Mouse (Mus musculus): ENCODE data around the gene 1700093K21Rik.
"Not testable (repeated sequence)": the region's sequence is repeated elsewhere in the genome, so short reads cannot be mapped to it uniquely, and the experiment has no call there.

The 1700093K21Rik gene

DNA sequence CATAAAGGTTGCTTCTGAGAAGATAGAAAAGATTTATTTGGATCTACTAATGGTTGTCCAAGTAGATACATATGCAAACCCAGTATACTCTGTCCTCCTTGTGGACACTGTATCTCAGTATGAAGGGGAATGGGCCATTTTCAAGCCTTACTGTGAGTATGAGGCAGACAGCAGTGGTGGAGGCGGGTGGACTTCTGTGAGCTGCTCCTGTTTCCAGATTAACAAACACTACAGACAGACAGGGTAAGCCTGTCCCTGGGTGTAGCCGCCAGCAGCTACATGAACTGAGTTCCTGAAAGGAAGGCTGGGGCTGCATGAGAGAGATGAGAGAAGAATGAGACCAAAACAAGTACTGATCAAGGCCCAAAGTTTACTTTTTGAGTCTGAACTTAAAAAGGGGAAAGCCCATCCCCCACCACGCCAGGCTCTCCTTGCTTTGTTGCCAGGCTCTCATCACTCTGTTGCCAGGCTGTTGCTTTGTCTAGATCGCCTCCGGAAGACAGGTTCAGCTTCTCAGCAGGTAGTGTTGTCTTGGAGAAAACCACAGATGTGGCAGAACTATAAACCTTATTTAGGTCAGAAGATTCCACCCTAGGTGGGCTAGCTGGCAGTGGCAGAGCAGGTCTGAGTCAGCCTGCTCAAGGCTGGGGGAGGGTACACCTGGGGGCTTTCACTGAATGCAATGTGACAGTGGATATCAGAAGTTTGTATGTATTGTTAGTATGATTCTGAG lies at the start of gene 1700093K21Rik:
TSS of gene 1700093K21Rik (minus strand) at position 683 of the 733 bp plus-strand sequence.
- DNase-seq (ENCODE audit: low spot score): peak; percentile 2

DNA sequence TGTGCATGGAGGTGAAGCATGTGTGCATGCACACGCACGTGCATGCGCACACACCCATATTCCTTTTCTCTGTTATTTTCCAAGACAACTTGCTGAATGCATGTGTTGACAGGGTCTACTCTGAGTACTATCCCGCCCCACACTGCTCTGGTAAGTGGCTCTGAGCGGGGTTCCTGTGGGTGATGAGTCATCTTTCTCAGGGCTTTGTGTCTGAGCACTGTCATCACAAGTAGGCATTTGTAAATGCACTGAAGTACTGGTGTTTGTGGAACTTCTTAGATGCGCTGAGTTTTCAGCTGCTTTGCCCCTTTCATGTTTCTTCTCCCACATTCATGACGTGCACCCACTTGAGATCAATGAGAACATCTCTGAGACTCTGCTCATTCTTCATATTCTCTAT lies 49.2 kb upstream of the 1700093K21Rik start:
- no peak for DNase-seq (ENCODE audit: low spot score)

GRCm38 (mm10) chr11:23565761-23566160 lies 44.8 kb upstream of the 1700093K21Rik start:
- peak; percentile 83 for DNase-seq (ENCODE audit: low spot score)

- peak; percentile 2 for DNase-seq (ENCODE audit: low spot score)
These were observed 36.2 kb upstream of the 1700093K21Rik start for GRCm38 (mm10) chr11:23557039-23557630.

GRCm38 (mm10) chr11:23537446-23537845 lies 16.5 kb upstream of the 1700093K21Rik start:
- no peak for DNase-seq (ENCODE audit: low spot score)

DNA sequence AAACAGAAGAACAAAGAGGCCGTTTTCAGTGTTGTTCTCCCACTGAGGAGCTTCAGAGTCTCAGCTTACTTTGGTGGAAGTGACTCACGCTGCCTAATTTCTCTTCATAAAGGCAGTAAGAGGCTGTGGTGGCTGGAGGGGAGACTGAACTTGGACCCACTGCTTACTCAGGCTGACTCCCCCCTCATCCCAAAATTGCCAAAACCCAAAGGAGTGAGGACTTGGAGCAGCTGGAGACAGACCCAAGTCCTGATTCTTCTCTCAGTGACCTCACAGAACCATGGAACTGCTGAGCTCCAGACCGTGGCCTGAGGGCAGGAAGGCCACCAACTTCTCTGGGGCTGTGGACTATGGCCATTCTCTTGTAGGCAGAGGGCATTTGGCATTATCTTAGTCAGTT lies 2.0 kb downstream of the 1700093K21Rik start:
- DNase-seq (ENCODE audit: low spot score): no peak

- no peak for DNase-seq (ENCODE audit: low spot score)
These were observed 5.6 kb downstream of the 1700093K21Rik start for GRCm38 (mm10) chr11:23515315-23515714.

- DNase-seq (ENCODE audit: low spot score): not testable (repeated sequence)
These were observed 6.2 kb downstream of the 1700093K21Rik start for GRCm38 (mm10) chr11:23514785-23515184.

DNA sequence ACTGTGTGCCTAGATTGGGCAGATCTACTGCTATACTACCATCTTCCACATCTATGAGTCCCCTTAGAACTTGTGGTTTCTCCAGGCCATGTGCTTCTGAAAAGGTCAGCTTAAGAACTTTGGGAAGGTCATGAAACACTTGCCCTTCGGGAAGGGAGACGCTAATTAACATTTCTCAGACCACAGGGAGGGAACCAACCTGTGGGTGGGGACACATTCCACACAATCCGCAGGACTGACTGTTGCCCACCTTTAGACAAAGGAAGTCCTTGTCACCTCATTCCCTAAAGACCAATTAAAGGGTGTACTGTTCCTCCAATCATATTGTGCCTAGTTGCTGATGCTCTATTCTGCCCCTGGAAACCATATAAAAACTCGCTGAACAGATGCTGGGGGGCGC lies 16.2 kb downstream of the 1700093K21Rik start:
- DNase-seq (ENCODE audit: low spot score): not testable (repeated sequence)

DNA sequence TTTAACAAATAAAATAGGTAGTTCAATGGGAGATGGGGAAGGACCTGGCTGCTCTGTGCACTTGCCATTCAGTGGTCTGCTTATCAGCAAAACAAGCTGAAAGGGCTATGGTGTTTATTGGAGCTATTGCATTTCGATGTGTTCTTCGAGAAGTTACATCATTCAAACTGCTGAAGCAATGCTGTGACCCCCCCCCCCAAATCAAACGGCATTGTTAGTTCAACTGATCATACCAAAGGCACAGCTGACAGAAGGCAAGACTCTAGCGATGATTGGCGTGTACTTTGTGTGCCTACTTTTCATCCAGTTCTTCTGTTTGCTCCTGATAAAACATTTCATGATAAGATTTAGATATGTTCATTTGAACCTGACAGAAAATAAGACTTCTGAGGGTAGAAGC lies 22.3 kb downstream of the 1700093K21Rik start:
- DNase-seq (ENCODE audit: low spot score): no peak

DNA sequence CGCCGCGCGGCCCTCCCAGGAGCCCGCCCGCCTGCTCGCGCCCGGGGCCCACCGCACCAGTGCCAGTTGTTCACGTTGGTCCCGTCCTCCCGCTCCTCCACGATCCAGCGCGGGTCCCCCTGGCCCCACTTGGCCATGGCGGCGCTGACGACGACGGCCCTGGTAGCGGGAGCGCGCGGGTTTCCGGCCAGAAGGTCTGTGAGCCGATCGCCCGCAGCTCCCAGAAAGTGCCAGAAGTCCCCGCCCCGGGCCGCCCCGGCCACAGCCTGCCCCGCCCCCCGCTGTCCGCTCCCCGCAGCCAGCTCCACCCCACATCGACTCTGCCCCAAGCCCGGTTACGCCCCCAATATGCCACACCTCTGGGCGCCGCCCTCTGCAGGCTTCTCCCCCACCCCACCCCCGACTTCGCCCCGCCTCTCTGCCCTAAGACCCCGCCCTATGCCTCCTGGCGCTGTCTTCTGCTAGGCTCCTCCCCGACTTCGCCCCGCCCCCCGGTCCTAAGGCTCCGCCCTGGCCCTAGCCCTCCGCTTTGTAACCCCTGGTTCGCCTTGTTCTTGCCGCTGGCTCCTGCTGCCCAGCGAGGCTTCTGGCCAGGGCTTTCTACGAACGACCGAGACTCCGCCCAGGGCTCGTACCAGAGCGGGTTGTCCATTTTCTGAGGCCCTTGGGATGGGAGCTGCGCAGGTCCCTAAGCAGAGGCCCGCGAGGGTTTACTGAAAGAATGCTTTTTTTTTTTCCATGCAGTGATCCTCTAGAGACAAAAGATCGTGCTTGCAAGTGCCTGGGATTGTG lies 23.0 kb downstream of the 1700093K21Rik start, which contains the start of gene Ahsa2:
TSS of gene Ahsa2 (minus strand) at position 313 of the 792 bp plus-strand sequence.
- DNase-seq (ENCODE audit: low spot score): peak; percentile 98

GRCm38 (mm10) chr11:23497335-23497717 lies 23.6 kb downstream of the 1700093K21Rik start:
- peak; percentile 79 for DNase-seq (ENCODE audit: low spot score)

- DNase-seq (ENCODE audit: low spot score): no peak
These were observed 24.3 kb downstream of the 1700093K21Rik start for GRCm38 (mm10) chr11:23496661-23497060.

GRCm38 (mm10) chr11:23495231-23495630 lies 25.7 kb downstream of the 1700093K21Rik start:
- DNase-seq (ENCODE audit: low spot score): no peak

DNA sequence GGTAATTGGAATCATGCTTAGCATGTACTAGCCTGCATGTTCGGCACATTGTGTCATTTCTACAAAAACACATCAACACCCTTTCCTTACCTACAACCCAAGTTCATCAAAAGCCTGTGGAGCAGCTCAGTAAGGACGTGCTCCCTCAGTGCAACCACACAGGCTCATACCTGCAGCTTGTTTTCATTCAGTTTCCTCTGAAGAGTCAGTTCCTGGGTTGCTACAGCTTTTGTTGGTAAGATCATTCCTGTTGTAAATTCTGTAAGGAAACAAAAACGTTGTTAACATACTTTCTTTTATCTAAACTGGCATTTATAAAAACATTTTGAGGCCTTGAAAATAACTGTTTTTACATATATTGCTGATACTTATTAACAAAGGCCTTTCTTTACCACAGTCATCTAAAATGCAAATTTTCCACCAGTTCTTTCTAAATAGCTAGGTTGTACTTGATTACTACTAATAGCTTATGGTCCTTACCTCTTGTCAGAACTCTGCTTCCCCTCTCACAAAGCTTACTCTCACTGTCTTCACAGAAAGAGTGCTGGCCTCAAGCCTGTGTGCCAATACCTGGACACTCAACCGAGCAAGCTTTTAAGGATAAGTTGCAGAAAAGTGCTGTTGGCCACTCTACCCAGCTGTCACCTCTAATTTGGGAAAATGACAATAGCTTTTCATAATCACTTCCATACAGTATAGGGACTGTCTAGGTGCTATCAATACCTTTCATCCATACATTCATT lies 28.7 kb downstream of the 1700093K21Rik start:
- no peak for DNase-seq (ENCODE audit: low spot score)

GRCm38 (mm10) chr11:23489955-23490354 lies 31.0 kb downstream of the 1700093K21Rik start:
- DNase-seq (ENCODE audit: low spot score): no peak

Data from retina, embryonic 14.5 days (tissue).